Mouse (Mus musculus) kidney, adult 18-20 months (tissue): Measurements from ENCODE around the gene Edn3.

ENCODE experiments used
- DNase-seq: peaks from one replicate; pipeline ENCODE4 v3.0.0; 2021

The Edn3 gene

GRCm38 (mm10) chr2:174797495-174798068 lies 37.2 kb downstream of the Edn3 start:
- DNase-seq: no peak

- DNase-seq: no peak
Observed at GRCm38 (mm10) chr2:174802453-174802852, 42.0 kb downstream of the Edn3 start.

GRCm38 (mm10) chr2:174803661-174804060 lies 43.2 kb downstream of the Edn3 start:
- DNase-seq: no peak

- DNase-seq: no peak
Observed at GRCm38 (mm10) chr2:174807900-174808299, 47.5 kb downstream of the Edn3 start.

- no peak for DNase-seq
Observed at GRCm38 (mm10) chr2:174809296-174809695, 48.9 kb downstream of the Edn3 start.

GRCm38 (mm10) chr2:174813306-174813705 lies 52.9 kb downstream of the Edn3 start:
- no peak for DNase-seq

GRCm38 (mm10) chr2:174816163-174816562 lies 55.7 kb downstream of the Edn3 start:
- no peak for DNase-seq

GRCm38 (mm10) chr2:174820286-174820685 lies 59.9 kb downstream of the Edn3 start:
- DNase-seq: no peak

GRCm38 (mm10) chr2:174827829-174828228 lies 67.4 kb downstream of the Edn3 start:
- no peak for DNase-seq

- no peak for DNase-seq
Observed at GRCm38 (mm10) chr2:174833608-174834007, 73.2 kb downstream of the Edn3 start.
